Mouse (Mus musculus): ENCODE results near the gene Myo19. TPM values are rescaled to one million over a fixed set of nuclear protein-coding genes. Genes with fewer than 3 reads are reported as not detected.

Myo19 gene
- polyA plus RNA-seq, 1 experiment from 2014 or later = 9.9 TPM

GRCm38 (mm10) chr11:84952611-84953010 lies 72.7 kb downstream of the Myo19 start:
- Histone ChIP-seq H3K4me2 (no peak overlapping the region), H3K9ac (no peak overlapping the region), H3K4me3 (no peak overlapping the region), H3K27ac (no peak overlapping the region), H3K9me3 (no peaks in the 10 kb centered on the region), H3K4me1 (peaks cover 5% of the 10 kb centered on the region), H3K27me3 (peaks cover 19% of the 10 kb centered on the region), H3K36me3 (no peaks in the 10 kb centered on the region)
- ATAC-seq (ENCODE audit: insufficient number of reproducible peaks, low FRiP score, low TSS enrichment, low read depth) = no peak
- 32% methylated on average over 2 of the region's 2 CpGs for WGBS

DNA sequence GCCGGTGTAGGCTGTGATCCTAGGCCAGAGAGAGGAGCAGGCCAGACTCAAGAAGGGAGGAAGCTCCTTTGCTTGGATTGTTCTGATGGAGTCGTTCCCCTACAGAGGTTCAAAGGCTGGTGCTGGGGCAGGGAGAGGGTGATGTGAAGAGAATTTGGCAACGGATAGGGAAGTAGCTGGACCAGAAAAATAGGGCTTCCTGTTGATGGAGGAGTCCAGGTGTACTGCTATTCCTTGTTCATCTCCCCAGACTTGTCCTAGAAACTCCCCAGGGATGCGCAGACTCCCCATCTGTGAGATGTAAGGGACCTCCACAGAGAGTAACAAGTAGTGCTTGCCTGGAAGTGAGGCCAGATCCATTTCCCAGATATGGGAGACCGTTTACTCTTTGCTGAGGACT lies 76.5 kb downstream of the Myo19 start:
- H3K27ac ChIP-seq = no peak overlapping the region
- ATAC-seq (ENCODE audit: insufficient number of reproducible peaks, low FRiP score, low TSS enrichment, low read depth) = no peak
- peaks cover 45% of the 10 kb centered on the region for H3K27me3 ChIP-seq

GRCm38 (mm10) chr11:84957171-84957570 lies 77.2 kb downstream of the Myo19 start:
- no peak for ATAC-seq (ENCODE audit: insufficient number of reproducible peaks, low FRiP score, low TSS enrichment, low read depth)
- H3K27me3 ChIP-seq = peaks cover 45% of the 10 kb centered on the region
- 7% methylated on average over 15 of the region's 15 CpGs for WGBS
- H3K27ac ChIP-seq = no peak overlapping the region
- H3K4me3 ChIP-seq = peak overlapping the region; percentile 21
- H3K9ac ChIP-seq = no peak overlapping the region
- H3K36me3 ChIP-seq = no peaks in the 10 kb centered on the region
- peaks cover 11% of the 10 kb centered on the region for H3K4me1 ChIP-seq
- no peaks in the 10 kb centered on the region for H3K9me3 ChIP-seq
- H3K4me2 ChIP-seq = peak overlapping the region; percentile 41

More for the DNA sequence above, 76.5 kb downstream of the Myo19 start:
- H3K4me1 ChIP-seq = peaks cover 11% of the 10 kb centered on the region
- H3K9ac ChIP-seq = no peak overlapping the region
- H3K9me3 ChIP-seq = no peaks in the 10 kb centered on the region
- no peak overlapping the region for H3K4me2 ChIP-seq
- no peak overlapping the region for H3K4me3 ChIP-seq
- H3K36me3 ChIP-seq = no peaks in the 10 kb centered on the region
- 28% methylated on average over 5 of the region's 5 CpGs for WGBS

GRCm38 (mm10) chr11:84957591-84958270 lies 77.8 kb downstream of the Myo19 start, which contains the start of gene Car4:
Gene Car4, plus strand, starts transcription at chr11:84957786.
- peaks cover 11% of the 10 kb centered on the region for H3K4me1 ChIP-seq
- no peak within 1 kb of the TSS for H3K9ac ChIP-seq
- no peak within 1 kb of the TSS for H3K27ac ChIP-seq
- peaks cover 45% of the 10 kb centered on the region for H3K27me3 ChIP-seq
- no peaks in the 10 kb centered on the region for H3K36me3 ChIP-seq
- no peaks in the 10 kb centered on the region for H3K9me3 ChIP-seq
- WGBS = under 1% methylated on average over 49 of the region's 49 CpGs
- peak within 1 kb of the TSS; percentile 21 for H3K4me3 ChIP-seq
- ATAC-seq (ENCODE audit: insufficient number of reproducible peaks, low FRiP score, low TSS enrichment, low read depth) = no peak
- peak within 1 kb of the TSS; percentile 41 for H3K4me2 ChIP-seq

- Histone ChIP-seq H3K4me2 (peak overlapping the region; percentile 41), H3K27me3 (peaks cover 45% of the 10 kb centered on the region), H3K4me3 (peak overlapping the region; percentile 21; the same call in 1 of the 2 replicates), H3K36me3 (no peaks in the 10 kb centered on the region), H3K27ac (no peak overlapping the region), H3K9ac (no peak overlapping the region), H3K4me1 (peaks cover 11% of the 10 kb centered on the region), H3K9me3 (no peaks in the 10 kb centered on the region)
- 4% methylated on average over 11 of the region's 11 CpGs for WGBS
- no peak for ATAC-seq (ENCODE audit: insufficient number of reproducible peaks, low FRiP score, low TSS enrichment, low read depth)
Observed at GRCm38 (mm10) chr11:84958271-84958630, 78.3 kb downstream of the Myo19 start.

- Histone ChIP-seq H3K27ac (no peak overlapping the region), H3K4me2 (no peak overlapping the region), H3K27me3 (peaks cover 45% of the 10 kb centered on the region), H3K36me3 (no peaks in the 10 kb centered on the region), H3K4me1 (peaks cover 11% of the 10 kb centered on the region), H3K9me3 (no peaks in the 10 kb centered on the region), H3K4me3 (no peak overlapping the region), H3K9ac (no peak overlapping the region)
- ATAC-seq (ENCODE audit: insufficient number of reproducible peaks, low FRiP score, low TSS enrichment, low read depth) = no peak
- 32% methylated on average over 5 of the region's 5 CpGs for whole genome bisulfite sequencing
Observed at GRCm38 (mm10) chr11:84959181-84959580, 79.2 kb downstream of the Myo19 start.

- Histone ChIP-seq H3K27me3 (peaks cover 45% of the 10 kb centered on the region), H3K4me3 (no peak overlapping the region), H3K9me3 (no peaks in the 10 kb centered on the region), H3K9ac (no peak overlapping the region), H3K4me1 (peaks cover 11% of the 10 kb centered on the region), H3K36me3 (no peaks in the 10 kb centered on the region), H3K4me2 (no peak overlapping the region), H3K27ac (no peak overlapping the region)
- WGBS = 5% methylated on average over 9 of the region's 9 CpGs
- no peak for ATAC-seq (ENCODE audit: insufficient number of reproducible peaks, low FRiP score, low TSS enrichment, low read depth)
Observed at GRCm38 (mm10) chr11:84959701-84960181, 79.8 kb downstream of the Myo19 start.

DNA sequence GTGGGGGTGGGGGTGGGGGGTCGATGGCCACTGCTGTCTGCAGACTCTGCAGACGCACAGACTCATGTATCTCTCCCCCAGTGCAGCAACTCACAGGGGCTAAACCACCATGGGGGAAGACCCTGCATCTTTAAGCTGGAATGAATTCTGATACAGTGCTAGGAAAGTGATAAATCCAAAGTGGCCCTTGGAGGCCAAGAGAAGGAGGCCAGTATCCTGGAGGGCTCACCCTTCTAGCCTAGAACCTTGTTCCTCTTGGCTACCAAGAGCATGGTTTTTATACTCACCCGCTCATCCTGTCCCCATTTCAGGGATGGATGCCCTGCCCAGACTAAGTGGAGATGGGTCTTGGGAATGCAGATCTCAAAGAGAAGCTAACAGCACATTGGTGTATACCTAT lies 80.3 kb downstream of the Myo19 start:
- H3K27ac ChIP-seq = no peak overlapping the region
- H3K4me2 ChIP-seq = no peak overlapping the region
- H3K27me3 ChIP-seq = peaks cover 45% of the 10 kb centered on the region
- H3K36me3 ChIP-seq = no peaks in the 10 kb centered on the region
- no peak for ATAC-seq (ENCODE audit: insufficient number of reproducible peaks, low FRiP score, low TSS enrichment, low read depth)
- no peak overlapping the region for H3K9ac ChIP-seq
- peaks cover 11% of the 10 kb centered on the region for H3K4me1 ChIP-seq
- no peak overlapping the region for H3K4me3 ChIP-seq
- no peaks in the 10 kb centered on the region for H3K9me3 ChIP-seq
- 45% methylated on average over 3 of the region's 3 CpGs for WGBS

DNA sequence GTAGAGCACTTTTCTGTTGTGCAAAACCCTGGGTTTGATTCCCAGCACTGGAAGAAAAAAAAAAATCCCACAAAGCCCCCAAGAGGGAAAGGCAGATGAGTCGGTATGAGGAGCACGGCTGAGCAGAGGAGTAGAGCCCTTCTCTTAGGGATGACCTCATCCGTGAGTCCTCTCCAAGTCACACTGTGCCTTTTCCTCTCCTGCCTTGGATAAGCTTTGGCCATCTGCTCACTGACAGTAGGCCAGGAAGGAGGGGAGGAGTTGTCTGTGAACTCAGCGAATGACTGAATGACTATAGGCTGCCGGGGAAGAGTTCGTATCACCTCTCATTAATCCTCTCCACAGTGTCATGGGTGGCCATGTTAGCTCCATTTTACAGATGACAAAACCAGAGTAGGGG lies 80.8 kb downstream of the Myo19 start:
- H3K9ac ChIP-seq = no peak overlapping the region
- no peak overlapping the region for H3K4me3 ChIP-seq
- no peak for ATAC-seq (ENCODE audit: insufficient number of reproducible peaks, low FRiP score, low TSS enrichment, low read depth)
- no peak overlapping the region for H3K4me2 ChIP-seq
- peaks cover 11% of the 10 kb centered on the region for H3K4me1 ChIP-seq
- 77% methylated on average over 6 of the region's 6 CpGs for WGBS
- no peaks in the 10 kb centered on the region for H3K9me3 ChIP-seq
- no peak overlapping the region for H3K27ac ChIP-seq
- peaks cover 44% of the 10 kb centered on the region for H3K27me3 ChIP-seq
- H3K36me3 ChIP-seq = no peaks in the 10 kb centered on the region

Small RNAs within 50 kb of the gene (microRNA-seq; reads per million reads assigned to microRNA genes)
- gene Gm23564 = not detected

Other genes with a start within 250 kb of the Myo19 start
- 12.2 and 13.8 TPM in 2 replicates for gene Mrm1, start 60.6 kb upstream of the Myo19 start, polyA plus RNA-seq (2015; fragmentation: Nextera tagmentation; extraction: Ambion mirVana)
- 12.8 and 14.3 TPM in 2 replicates for gene Dhrs11, start 51.2 kb upstream of the Myo19 start, polyA plus RNA-seq (2015; fragmentation: Nextera tagmentation; extraction: Ambion mirVana)
- 63.8 and 64.8 TPM in 2 replicates for gene Ggnbp2, start 9.3 kb upstream of the Myo19 start, polyA plus RNA-seq (2015; fragmentation: Nextera tagmentation; extraction: Ambion mirVana)
- gene Pigw, start 137 bp downstream of the Myo19 start, polyA plus RNA-seq (2015; fragmentation: Nextera tagmentation; extraction: Ambion mirVana) = 1.8 and 2.5 TPM in 2 replicates
- 51.1 and 51.6 TPM in 2 replicates for gene Znhit3, start 36.2 kb downstream of the Myo19 start, polyA plus RNA-seq (2015; fragmentation: Nextera tagmentation; extraction: Ambion mirVana)
- gene Car4, start 77.6 kb downstream of the Myo19 start, polyA plus RNA-seq (2015; fragmentation: Nextera tagmentation; extraction: Ambion mirVana) = 0.37 TPM in 1 of 2 replicates, not detected in the other

Data from limb, embryonic 15.5 days (tissue).